Mouse (Mus musculus): ENCODE data around the gene Rangap1. TPM values are rescaled to one million over a fixed set of nuclear protein-coding genes. Genes with fewer than 3 reads are reported as not detected.
A peak's percentile ranks its signal among the peaks of the same experiment; 100 is the strongest.

The Rangap1 gene
- total RNA-seq, 2 experiments from 2014 or later, result 54.2 to 78.8 TPM

- DNase-seq, result no peak
Observed at GRCm38 (mm10) chr15:81697175-81697574, 48.2 kb downstream of the Rangap1 start, which contains the start of gene Chadl. Gene Chadl, minus strand, starts transcription at chr15:81697287.

- DNase-seq, result no peak
Observed at GRCm38 (mm10) chr15:81694891-81695290, 50.4 kb downstream of the Rangap1 start.

- peak; percentile 91 to 93 for DNase-seq
Observed at GRCm38 (mm10) chr15:81693967-81694881, 51.1 kb downstream of the Rangap1 start.

GRCm38 (mm10) chr15:81693366-81693966 lies 51.9 kb downstream of the Rangap1 start:
- peak in 1 of 2 experiments; percentile 5 for DNase-seq

GRCm38 (mm10) chr15:81680301-81680805 lies 65.0 kb downstream of the Rangap1 start:
- no peak for DNase-seq

GRCm38 (mm10) chr15:81676637-81677036 lies 68.7 kb downstream of the Rangap1 start:
- no peak for DNase-seq

- DNase-seq, result peak; percentile 43 to 60
Observed at GRCm38 (mm10) chr15:81670231-81670640, 75.1 kb downstream of the Rangap1 start.

GRCm38 (mm10) chr15:81666957-81667356 lies 78.4 kb downstream of the Rangap1 start:
- no peak for DNase-seq

GRCm38 (mm10) chr15:81663697-81664561 lies 81.4 kb downstream of the Rangap1 start, which contains the start of gene L3mbtl2:
Gene L3mbtl2, plus strand, starts transcription at chr15:81663889.
- peak; percentile 94 to 96 for DNase-seq

GRCm38 (mm10) chr15:81663281-81663680 lies 82.0 kb downstream of the Rangap1 start:
- DNase-seq, result no peak

GRCm38 (mm10) chr15:81661701-81662100 lies 83.6 kb downstream of the Rangap1 start:
- no peak for DNase-seq

Other genes with a start within 250 kb of the Rangap1 start
- 10 to 100 TPM; 69.0 to 69.7 TPM for gene Ep300, start 160.2 kb downstream of the Rangap1 start, total RNA-seq (2021)
- 10 to 100 TPM; 15.5 to 17.7 TPM for gene L3mbtl2, start 81.6 kb downstream of the Rangap1 start, total RNA-seq (2021)
- gene Chadl, start 48.2 kb downstream of the Rangap1 start, total RNA-seq (2021), result 1 to 10 TPM; 2.4 to 3.3 TPM
- 10 to 100 TPM; 75.1 to 77.3 TPM for gene Zc3h7b, start 473 bp downstream of the Rangap1 start, total RNA-seq (2021)
- 100 to 1,000 TPM in 1 of 2 experiments, 10 to 100 TPM in 1; 61.4 to 101 TPM for gene Tef, start 56.9 kb upstream of the Rangap1 start, total RNA-seq (2021)
- gene Tob2, start 113.3 kb upstream of the Rangap1 start, total RNA-seq (2021), result 100 to 1,000 TPM; 103 to 125 TPM
- 10 to 100 TPM; 57.8 to 59.2 TPM for gene Phf5a, start 126.4 kb upstream of the Rangap1 start, total RNA-seq (2021)
- gene Aco2, start 126.8 kb upstream of the Rangap1 start, total RNA-seq (2021), result 100 to 1,000 TPM; 823 to 866 TPM
- 10 to 100 TPM; 23.5 to 24.9 TPM for gene Polr3h, start 180.7 kb upstream of the Rangap1 start, total RNA-seq (2021)
- 10 to 100 TPM; 12.4 to 16.0 TPM for gene Csdc2, start 191.2 kb upstream of the Rangap1 start, total RNA-seq (2021)
- gene Pmm1, start 215.4 kb upstream of the Rangap1 start, total RNA-seq (2021), result 10 to 100 TPM; 51.1 to 90.8 TPM
- not detected for gene 1700029P11Rik, start 235.0 kb upstream of the Rangap1 start, total RNA-seq (2021)
- 10 to 100 TPM; 55.2 to 81.1 TPM for gene Xrcc6, start 242.3 kb upstream of the Rangap1 start, total RNA-seq (2021)

Measured in adrenal gland, postnatal 36 days (tissue).